Mouse (Mus musculus) midbrain, embryonic 16.5 days (tissue): ENCODE measurements around the gene Olfr1258. TPM values are rescaled to one million over a fixed set of nuclear protein-coding genes. Genes with fewer than 3 reads are reported as not detected.
"Not testable (repeated sequence)": the region's sequence is repeated elsewhere in the genome, so short reads cannot be mapped to it uniquely, and the experiment has no call there.

ENCODE experiments used
- ATAC-seq: fragments of 200-750 bp; cut with Nextera tagmentation; 2 replicates; pipeline ENCODE4 v1.8.0; 2017; ENCODE audit warnings: moderate TSS enrichment
- H3K27ac ChIP-seq: fragments of 300-500 bp; sonication (generic); 2 replicates; pipeline ENCODE4 v1.5.1; 2014; ENCODE audit warnings: mild to moderate bottlenecking, low read length, mixed read lengths
- H3K27me3 ChIP-seq: fragments of 300-500 bp; sonication (generic); 2 replicates; pipeline ENCODE4 v1.6.1; 2014; ENCODE audit warnings: low read depth, low read length, mixed read lengths; ENCODE audit not compliant: control insufficient read depth, insufficient read depth
- H3K36me3 ChIP-seq: fragments of 300-500 bp; sonication (generic); 2 replicates; pipeline ENCODE4 v1.6.1; 2014; ENCODE audit warnings: mild to moderate bottlenecking, low read length, moderate library complexity, mixed read lengths; ENCODE audit not compliant: control insufficient read depth, insufficient read depth
- H3K4me1 ChIP-seq: fragments of 300-500 bp; sonication (generic); 2 replicates; pipeline ENCODE4 v1.6.1; 2014; ENCODE audit warnings: mild to moderate bottlenecking, low read length, mixed read lengths; ENCODE audit not compliant: control insufficient read depth, insufficient read depth
- H3K4me2 ChIP-seq: fragments of 300-500 bp; sonication (generic); 2 replicates; pipeline ENCODE4 v1.6.1; 2014; ENCODE audit warnings: mild to moderate bottlenecking, low read length, mixed read lengths
- H3K4me3 ChIP-seq: fragments of 300-500 bp; sonication (generic); 2 replicates; pipeline ENCODE4 v1.5.1; 2014; ENCODE audit warnings: low read depth, mild to moderate bottlenecking, low read length, moderate library complexity, mixed read lengths
- H3K9ac ChIP-seq: fragments of 300-500 bp; sonication (generic); 2 replicates; pipeline ENCODE4 v1.6.1; 2014; ENCODE audit warnings: low read depth, low read length, mixed read lengths
- H3K9me3 ChIP-seq: fragments of 300-500 bp; sonication (generic); replicated peaks from 2 replicates; pipeline ENCODE4 v1.6.1; 2014; ENCODE audit warnings: mild to moderate bottlenecking, low read length, mixed read lengths; ENCODE audit not compliant: control insufficient read depth, poor library complexity, severe bottlenecking
- WGBS: fragments of 180-500 bp; shearing (Covaris S2); extraction: QIAGEN DNeasy Blood & Tissue Kit; methylation state at CpG from one replicate; pipeline ENCODE4 v1.1.7; 2014; 5-methylcytosine and 5-hydroxymethylcytosine counted together
- polyA plus RNA-seq: library from polyadenylated mRNA; unstranded; fragments of >200 nt; fragmentation: Nextera tagmentation; extraction: Ambion mirVana; gene quantifications from 2 replicates; pipeline ENCODE4 v1.2.1, GENCODE M21; 2015

Gene Olfr1258
- not detected in 2 replicates for polyA plus RNA-seq

DNA sequence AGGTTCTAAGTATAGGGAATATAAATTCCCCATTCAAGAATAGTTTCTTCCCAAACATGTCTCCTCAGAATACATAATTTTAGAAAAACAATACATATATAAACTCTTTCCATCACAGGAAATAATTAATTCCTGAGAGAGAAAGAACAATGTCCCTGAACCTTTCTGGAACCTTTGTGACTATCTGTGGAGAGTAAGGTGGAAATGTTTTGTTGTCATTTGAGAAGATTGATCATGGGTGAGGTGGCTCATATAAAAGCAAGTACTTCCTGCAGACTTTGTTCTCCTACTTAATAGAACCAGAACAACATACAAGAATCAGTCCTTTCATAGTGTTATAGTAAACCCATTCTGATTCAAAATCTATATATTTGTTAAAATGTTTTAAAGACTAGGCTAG lies at the start of gene Olfr1258:
Gene Olfr1258, plus strand, starts transcription at position 301 of the 400 bp plus-strand sequence.
- ATAC-seq = no peak
- H3K4me3 ChIP-seq = no peak within 1 kb of the TSS

DNA sequence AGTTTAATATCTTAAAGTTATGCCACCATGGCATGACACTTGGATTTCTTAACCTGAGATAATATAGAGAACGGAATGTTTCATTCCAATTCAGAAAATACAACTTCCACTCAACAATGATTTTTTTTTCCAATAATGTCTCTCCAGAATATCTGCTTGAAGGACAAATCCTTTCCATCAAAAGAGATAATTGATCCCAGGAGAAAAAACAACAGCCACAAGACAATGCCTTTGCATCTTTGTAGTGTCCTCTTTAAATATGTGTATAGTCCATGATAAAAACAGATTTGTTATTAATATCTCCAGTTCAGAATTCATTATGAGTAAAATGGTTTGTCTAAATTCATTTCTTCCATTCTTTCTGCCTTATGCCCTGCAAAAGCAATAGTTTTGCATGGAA lies 49.0 kb upstream of the Olfr1258 start, which contains the start of gene Olfr1257:
Gene Olfr1257, plus strand, starts transcription at position 301 of the 400 bp plus-strand sequence.
- ATAC-seq = no peak
- H3K4me1 ChIP-seq = no peaks in the 10 kb centered on the region
- WGBS = 91% methylated on average over 1 of the region's 1 CpGs
- H3K4me3 ChIP-seq = no peak within 1 kb of the TSS
- no peak within 1 kb of the TSS for H3K9ac ChIP-seq
- H3K27me3 ChIP-seq = no peaks in the 10 kb centered on the region
- H3K4me2 ChIP-seq = no peak within 1 kb of the TSS
- H3K9me3 ChIP-seq = no peaks in the 10 kb centered on the region
- H3K36me3 ChIP-seq = no peaks in the 10 kb centered on the region
- no peak within 1 kb of the TSS for H3K27ac ChIP-seq

More for the DNA sequence above, at the start of gene Olfr1258:
- Histone ChIP-seq H3K9me3 (no peaks in the 10 kb centered on the region), H3K27ac (no peak within 1 kb of the TSS), H3K4me1 (no peaks in the 10 kb centered on the region), H3K9ac (no peak within 1 kb of the TSS), H3K27me3 (no peaks in the 10 kb centered on the region), H3K36me3 (no peaks in the 10 kb centered on the region), H3K4me2 (no peak within 1 kb of the TSS)

DNA sequence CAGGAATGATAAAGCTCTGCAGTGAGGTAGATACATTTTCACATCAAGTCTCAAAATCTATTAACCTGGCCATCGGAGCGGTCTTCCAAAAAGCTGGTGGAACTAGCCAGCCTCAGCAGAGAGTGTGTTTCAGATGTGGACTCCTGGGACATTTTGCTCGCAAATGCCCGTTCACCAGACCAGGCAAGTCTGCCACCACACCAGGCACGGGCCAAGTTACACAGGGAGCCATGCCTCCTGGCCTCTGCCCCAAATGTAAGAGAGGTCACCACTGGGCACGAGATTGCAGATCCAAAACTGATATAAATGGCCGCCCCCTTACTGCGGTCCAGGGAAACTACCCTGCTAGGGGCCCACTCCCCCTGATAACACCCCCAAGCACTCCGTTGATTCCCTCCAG lies 14.5 kb upstream of the Olfr1258 start:
- not testable (repeated sequence) for H3K4me1 ChIP-seq, H3K9me3 ChIP-seq, H3K9ac ChIP-seq, H3K4me2 ChIP-seq, H3K4me3 ChIP-seq, H3K27me3 ChIP-seq, ATAC-seq, H3K36me3 ChIP-seq, H3K27ac ChIP-seq
- 91% methylated on average over 9 of the region's 9 CpGs for WGBS

DNA sequence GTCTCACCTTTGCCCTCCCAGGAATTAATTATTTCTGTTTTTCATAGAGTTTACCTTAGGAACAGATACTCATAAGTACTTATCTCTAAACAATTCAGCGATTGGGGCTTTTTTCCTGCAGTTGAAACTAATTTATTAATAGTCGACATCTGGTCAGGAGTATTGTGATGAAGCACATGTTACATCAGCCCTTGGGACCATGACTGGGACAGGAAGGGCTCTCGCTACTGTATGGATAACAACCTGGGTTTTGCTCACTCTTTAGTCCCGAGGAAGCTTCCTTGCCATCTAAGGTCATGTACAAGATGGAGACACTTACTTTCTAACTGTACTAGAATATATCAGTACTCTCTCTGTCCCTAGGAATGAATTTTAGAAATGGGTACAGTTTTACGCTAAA lies 21.5 kb downstream of the Olfr1258 start, which contains the start of gene Olfr1259:
Gene Olfr1259, minus strand, starts transcription at position 101 of the 400 bp plus-strand sequence.
- Histone ChIP-seq H3K27ac (no peak within 1 kb of the TSS), H3K4me3 (no peak within 1 kb of the TSS), H3K36me3 (no peaks in the 10 kb centered on the region), H3K9me3 (no peaks in the 10 kb centered on the region), H3K4me1 (no peaks in the 10 kb centered on the region), H3K4me2 (no peak within 1 kb of the TSS), H3K9ac (no peak within 1 kb of the TSS), H3K27me3 (no peaks in the 10 kb centered on the region)
- no peak for ATAC-seq
- 90% methylated on average over 5 of the region's 5 CpGs for WGBS

DNA sequence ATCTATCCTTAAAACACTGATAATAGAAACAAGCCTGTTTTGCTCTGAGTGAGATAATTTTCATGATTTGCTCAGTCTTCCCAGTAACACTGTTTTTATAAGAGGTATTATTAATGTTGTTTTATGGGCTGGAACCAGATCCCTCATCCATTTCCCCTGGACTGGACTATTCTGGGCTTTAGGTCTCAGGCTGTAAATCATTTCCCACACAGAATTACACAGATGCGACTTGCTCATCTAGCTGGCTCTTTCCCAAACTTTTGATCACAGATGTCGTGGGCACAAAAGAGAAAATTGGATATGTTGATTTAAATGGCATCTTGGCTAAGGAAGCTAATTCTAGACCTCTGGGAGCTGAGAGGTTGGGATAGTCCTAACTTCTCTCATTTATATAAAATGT lies 47.1 kb downstream of the Olfr1258 start, which contains the start of gene Olfr1260:
Gene Olfr1260, plus strand, starts transcription at position 157 of the 400 bp plus-strand sequence.
- no peak for ATAC-seq
- Histone ChIP-seq H3K4me1 (no peaks in the 10 kb centered on the region), H3K9me3 (no peaks in the 10 kb centered on the region), H3K4me3 (no peak within 1 kb of the TSS), H3K36me3 (no peaks in the 10 kb centered on the region), H3K9ac (no peak within 1 kb of the TSS), H3K27ac (no peak within 1 kb of the TSS), H3K4me2 (no peak within 1 kb of the TSS), H3K27me3 (no peaks in the 10 kb centered on the region)
- 57% methylated on average over 2 of the region's 2 CpGs for WGBS

DNA sequence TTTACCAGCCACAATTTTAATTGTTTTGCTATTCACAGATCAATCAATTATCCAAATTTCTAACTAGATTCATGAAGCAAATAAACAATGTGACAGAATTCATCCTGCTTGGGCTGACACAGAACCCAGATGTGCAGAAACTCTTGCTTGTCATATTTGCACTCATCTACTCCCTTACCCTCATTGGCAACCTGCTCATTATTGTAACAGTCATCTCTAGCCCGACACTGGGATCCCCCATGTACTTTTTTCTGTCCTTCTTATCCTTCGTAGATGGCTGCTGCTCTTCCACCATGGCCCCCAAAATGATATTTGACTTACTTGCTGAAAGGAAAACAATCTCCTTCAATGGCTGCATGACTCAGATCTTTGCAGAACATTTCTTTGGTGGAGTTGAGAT lies 50.6 kb downstream of the Olfr1258 start:
- no peak overlapping the region for H3K9ac ChIP-seq
- H3K27me3 ChIP-seq = no peaks in the 10 kb centered on the region
- WGBS = 86% methylated on average over 2 of the region's 2 CpGs

More for the DNA sequence above, 50.6 kb downstream of the Olfr1258 start:
- H3K4me2 ChIP-seq = no peak overlapping the region
- no peak overlapping the region for H3K4me3 ChIP-seq
- ATAC-seq = no peak
- H3K36me3 ChIP-seq = no peaks in the 10 kb centered on the region
- no peaks in the 10 kb centered on the region for H3K9me3 ChIP-seq
- H3K27ac ChIP-seq = no peak overlapping the region
- H3K4me1 ChIP-seq = no peaks in the 10 kb centered on the region

Other genes with a start within 250 kb of the Olfr1258 start
- not detected in 2 replicates for gene Olfr1252, start 202.3 kb upstream of the Olfr1258 start, polyA plus RNA-seq
- gene Olfr1253, start 170.2 kb upstream of the Olfr1258 start, polyA plus RNA-seq = not detected in 2 replicates
- gene Olfr1254, start 133.7 kb upstream of the Olfr1258 start, polyA plus RNA-seq = not detected in 2 replicates
- gene Olfr1255, start 115.3 kb upstream of the Olfr1258 start, polyA plus RNA-seq = not detected in 2 replicates
- not detected in 2 replicates for gene Olfr1256, start 85.8 kb upstream of the Olfr1258 start, polyA plus RNA-seq
- not detected in 2 replicates for gene Olfr48, start 79.1 kb upstream of the Olfr1258 start, polyA plus RNA-seq
- not detected in 2 replicates for gene Olfr1257, start 48.9 kb upstream of the Olfr1258 start, polyA plus RNA-seq
- not detected in 2 replicates for gene Olfr1259, start 21.4 kb downstream of the Olfr1258 start, polyA plus RNA-seq
- not detected in 2 replicates for gene Olfr1260, start 47.0 kb downstream of the Olfr1258 start, polyA plus RNA-seq
- gene Olfr1261, start 63.9 kb downstream of the Olfr1258 start, polyA plus RNA-seq = not detected in 2 replicates
- gene Olfr1262, start 72.8 kb downstream of the Olfr1258 start, polyA plus RNA-seq = not detected in 2 replicates
- not detected in 2 replicates for gene Olfr1263, start 84.8 kb downstream of the Olfr1258 start, polyA plus RNA-seq
- gene Olfr1264, start 98.3 kb downstream of the Olfr1258 start, polyA plus RNA-seq = not detected in 2 replicates
- not detected in 2 replicates for gene Olfr1265, start 108.0 kb downstream of the Olfr1258 start, polyA plus RNA-seq
- gene Olfr140, start 136.3 kb downstream of the Olfr1258 start, polyA plus RNA-seq = not detected in 2 replicates
- not detected in 2 replicates for gene Olfr1269, start 194.1 kb downstream of the Olfr1258 start, polyA plus RNA-seq
- not detected in 2 replicates for gene Olfr32, start 215.0 kb downstream of the Olfr1258 start, polyA plus RNA-seq
- gene Olfr1270, start 225.8 kb downstream of the Olfr1258 start, polyA plus RNA-seq = not detected in 2 replicates